Mouse (Mus musculus) layer of hippocampus, adult 9-11 months (tissue): ENCODE data around the gene Zfp750.

Experiments
- DNase-seq: peaks from one replicate; pipeline ENCODE4 v3.0.0; 2022

Gene Zfp750

GRCm38 (mm10) chr11:121519131-121519530 is at the start of gene Zfp750:
Gene Zfp750 (minus strand): TSS chr11:121519333.
- no peak for DNase-seq

GRCm38 (mm10) chr11:121564265-121564664 is 45.1 kb upstream of the Zfp750 start:
- DNase-seq, result no peak

GRCm38 (mm10) chr11:121563312-121563711 is 44.2 kb upstream of the Zfp750 start:
- no peak for DNase-seq

GRCm38 (mm10) chr11:121560294-121560663 is 41.1 kb upstream of the Zfp750 start:
- no peak for DNase-seq

- DNase-seq, result no peak
Observed at GRCm38 (mm10) chr11:121559527-121560293, 40.6 kb upstream of the Zfp750 start.

- DNase-seq, result no peak
Observed at GRCm38 (mm10) chr11:121558522-121558921, 39.4 kb upstream of the Zfp750 start.

- no peak for DNase-seq
Observed at GRCm38 (mm10) chr11:121557946-121558345, 38.8 kb upstream of the Zfp750 start.

GRCm38 (mm10) chr11:121556727-121557126 is 37.6 kb upstream of the Zfp750 start:
- no peak for DNase-seq

GRCm38 (mm10) chr11:121553458-121553857 is 34.3 kb upstream of the Zfp750 start:
- no peak for DNase-seq

- no peak for DNase-seq
Observed at GRCm38 (mm10) chr11:121552846-121553457, 33.8 kb upstream of the Zfp750 start.

GRCm38 (mm10) chr11:121552167-121552566 is 33.0 kb upstream of the Zfp750 start:
- no peak for DNase-seq

- DNase-seq, result no peak
Observed at GRCm38 (mm10) chr11:121551206-121551799, 32.2 kb upstream of the Zfp750 start.

GRCm38 (mm10) chr11:121549843-121550647 is 30.9 kb upstream of the Zfp750 start:
- DNase-seq, result no peak

- peak; percentile 62 for DNase-seq
Observed at GRCm38 (mm10) chr11:121548996-121549842, 30.1 kb upstream of the Zfp750 start.

- DNase-seq, result no peak
Observed at GRCm38 (mm10) chr11:121547925-121548324, 28.8 kb upstream of the Zfp750 start.

GRCm38 (mm10) chr11:121547234-121547633 is 28.1 kb upstream of the Zfp750 start:
- DNase-seq, result no peak

GRCm38 (mm10) chr11:121545398-121546034 is 26.4 kb upstream of the Zfp750 start:
- no peak for DNase-seq

- DNase-seq, result no peak
Observed at GRCm38 (mm10) chr11:121544755-121545397, 25.7 kb upstream of the Zfp750 start.

- DNase-seq, result peak; percentile 34
Observed at GRCm38 (mm10) chr11:121543922-121544321, 24.8 kb upstream of the Zfp750 start.

- no peak for DNase-seq
Observed at GRCm38 (mm10) chr11:121543287-121543856, 24.2 kb upstream of the Zfp750 start.

- DNase-seq, result no peak
Observed at GRCm38 (mm10) chr11:121542471-121542870, 23.3 kb upstream of the Zfp750 start.
